Comparison of ENCODE assay signal across 8 mouse cellular contexts in the genomic region with DNA sequence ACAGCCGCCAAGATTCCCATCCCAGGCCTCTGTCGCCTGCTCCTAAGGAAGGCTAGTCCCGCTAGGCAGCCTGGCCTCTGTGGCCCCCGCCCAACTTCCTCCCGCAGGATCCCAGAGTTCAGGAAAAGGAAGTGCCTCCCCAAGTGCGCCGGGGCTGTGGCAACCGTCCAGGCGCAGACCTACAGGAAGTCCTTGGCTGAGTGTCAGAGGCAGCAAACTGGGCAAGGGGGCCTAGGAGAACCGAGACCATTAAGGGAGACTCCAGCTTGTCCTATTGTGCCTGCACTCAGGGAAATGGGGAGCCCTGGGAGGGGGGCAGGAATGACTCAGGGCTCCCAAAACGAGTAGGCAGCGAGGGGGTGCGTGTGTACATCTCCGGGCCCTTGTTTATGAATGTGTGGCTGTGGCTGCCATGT. TPM values are rescaled to one million over a fixed set of nuclear protein-coding genes. Genes with fewer than 3 reads are reported as not detected.
DNase-seq lines count a peak whose midpoint lies in the region; ATAC-seq and TF ChIP-seq lines count a peak whose summit lies in the region.

No protein-coding gene starts in this region.

- DNase-seq in adrenal gland, adult 8-10 months, result peak; percentile 68
- peak; percentile 41 for DNase-seq in ovary, postnatal 10 days (ENCODE audit: low spot score)

- peak; percentile 65 for ATAC-seq in heart, embryonic 14.5 days (ENCODE audit: insufficient number of reproducible peaks, insufficient read depth, low FRiP score, low read depth)
- peak; percentile 44 for ATAC-seq in kidney, embryonic 16.5 days (ENCODE audit: low FRiP score, low TSS enrichment)
- peak; percentile 54 for ATAC-seq in lung, embryonic 15.5 days (ENCODE audit: borderline replicate concordance, extremely low read depth, low FRiP score, low TSS enrichment)
- ATAC-seq in CD4-positive, CD25-positive, alpha-beta regulatory T cell, adult 4 months, result no peak

- 3% methylated on average over 14 of the region's 14 CpGs for WGBS in heart, embryonic 14.5 days
- 8% methylated on average over 14 of the region's 14 CpGs for WGBS in kidney, embryonic 16.5 days
- WGBS in lung, embryonic 15.5 days, result 1% methylated on average over 14 of the region's 14 CpGs

- peak overlapping the region; percentile 80 for H3K9ac ChIP-seq in heart, embryonic 14.5 days (ENCODE audit: low read length)
- peak overlapping the region; percentile 76 for H3K9ac ChIP-seq in kidney, embryonic 16.5 days (replicated peaks; ENCODE audit: low read length)
- peak overlapping the region; percentile 70 for H3K9ac ChIP-seq in lung, embryonic 15.5 days

- 0 out of 2 replicates have a peak, but pooled peaks have one; percentile 25 for TF ChIP-seq POLR2A in embryonic fibroblast, embryonic 13.5 days (IDR thresholded peaks at IDR 0.05; ENCODE audit: low read depth, low read length)

- TF ChIP-seq CTCF in E14TG2a.4 (conservative IDR thresholded peaks at IDR 0.05; ENCODE audit: low read length), result no peak
- no peak for TF ChIP-seq CTCF in embryonic fibroblast, embryonic 13.5 days (IDR thresholded peaks at IDR 0.05; ENCODE audit: borderline replicate concordance, insufficient read depth, low read length)

- H3K27me3 ChIP-seq in E14TG2a.4 (ENCODE audit: insufficient read depth, low read length), result peaks cover 50% of the 10 kb centered on the region
- H3K27me3 ChIP-seq in heart, embryonic 14.5 days (ENCODE audit: control insufficient read depth, insufficient read depth, low read length), result no peaks in the 10 kb centered on the region
- 0 out of 2 replicates have a peak, but pooled peaks cover 3% of the 10 kb centered on the region for H3K27me3 ChIP-seq in kidney, embryonic 16.5 days (ENCODE audit: insufficient read depth, low read length)
- H3K27me3 ChIP-seq in lung, embryonic 15.5 days, result no peaks in the 10 kb centered on the region

- peak overlapping the region; percentile 95 for H3K4me2 ChIP-seq in heart, embryonic 14.5 days (ENCODE audit: low read length)
- H3K4me2 ChIP-seq in kidney, embryonic 16.5 days (replicated peaks; ENCODE audit: low read depth, low read length), result peak overlapping the region; percentile 90
- peak overlapping the region; percentile 92 for H3K4me2 ChIP-seq in lung, embryonic 15.5 days

- H3K4me3 ChIP-seq in E14TG2a.4 (replicated peaks; ENCODE audit: low read length), result peak overlapping the region; percentile 89
- peak overlapping the region; percentile 75 for H3K4me3 ChIP-seq in embryonic fibroblast, embryonic 13.5 days (ENCODE audit: insufficient read depth, low read length)
- H3K4me3 ChIP-seq in heart, embryonic 14.5 days (ENCODE audit: control insufficient read depth in 1 of 2, insufficient read depth in 1 of 2, low read depth in 1 of 2, low read length in 2 of 2), result peak overlapping the region; percentile 48 to 75
- H3K4me3 ChIP-seq in kidney, embryonic 16.5 days (ENCODE audit: low read length), result peak overlapping the region; percentile 78
- H3K4me3 ChIP-seq in lung, embryonic 15.5 days, result peak overlapping the region; percentile 79

- H3K9me3 ChIP-seq in E14TG2a.4 (ENCODE audit: low read length), result no peaks in the 10 kb centered on the region
- no peaks in the 10 kb centered on the region for H3K9me3 ChIP-seq in heart, embryonic 14.5 days (ENCODE audit: control insufficient read depth, low read length)
- no peaks in the 10 kb centered on the region for H3K9me3 ChIP-seq in kidney, embryonic 16.5 days (ENCODE audit: low read length)
- no peaks in the 10 kb centered on the region for H3K9me3 ChIP-seq in lung, embryonic 15.5 days

- peaks cover 24% of the 10 kb centered on the region for H3K36me3 ChIP-seq in E14TG2a.4 (ENCODE audit: insufficient read depth, low read length)
- peaks cover 20% of the 10 kb centered on the region for H3K36me3 ChIP-seq in heart, embryonic 14.5 days (ENCODE audit: control insufficient read depth, insufficient read depth, low read length)
- peaks cover 5% of the 10 kb centered on the region; the same call in 1 of the 2 replicates for H3K36me3 ChIP-seq in kidney, embryonic 16.5 days (ENCODE audit: insufficient read depth, low read length)
- peaks cover 16% of the 10 kb centered on the region; the same call in 1 of the 2 replicates for H3K36me3 ChIP-seq in lung, embryonic 15.5 days

- H3K4me1 ChIP-seq in E14TG2a.4 (replicated peaks; ENCODE audit: low read depth, low read length), result peaks cover 56% of the 10 kb centered on the region
- H3K4me1 ChIP-seq in embryonic fibroblast, embryonic 13.5 days (ENCODE audit: control insufficient read depth, insufficient read depth, low read length), result peaks cover 14% of the 10 kb centered on the region
- peaks cover 19 to 30% of the 10 kb centered on the region in 2 experiments for H3K4me1 ChIP-seq in heart, embryonic 14.5 days (ENCODE audit: control insufficient read depth in 2 of 2, insufficient read depth in 2 of 2, low read length in 2 of 2)
- peaks cover 33% of the 10 kb centered on the region for H3K4me1 ChIP-seq in kidney, embryonic 16.5 days (ENCODE audit: insufficient read depth, low read length)
- H3K4me1 ChIP-seq in lung, embryonic 15.5 days, result peaks cover 49% of the 10 kb centered on the region

- H3K27ac ChIP-seq in embryonic fibroblast, embryonic 13.5 days (ENCODE audit: insufficient read depth, low read length), result peak overlapping the region; percentile 20
- peak overlapping the region; percentile 79 to 88 for H3K27ac ChIP-seq in heart, embryonic 14.5 days (replicated peaks in 1 of 2; ENCODE audit: control insufficient read depth in 1 of 2, insufficient read depth in 1 of 2, low read depth in 2 of 2, low read length in 2 of 2)
- peak overlapping the region; percentile 83 for H3K27ac ChIP-seq in kidney, embryonic 16.5 days (ENCODE audit: low read length)
- H3K27ac ChIP-seq in lung, embryonic 15.5 days, result peak overlapping the region; percentile 95

RNA-seq across cellular contexts. Expression of gene Tbkbp1, which starts 1.3 kb away (rescaled TPM):
- total RNA-seq in adrenal gland, adult 8-10 months (2022), result 10 to 100 TPM in 3 of 4 experiments, 1 to 10 TPM in 1; 9.5 to 13.8 (median 11.6) TPM
- polyA plus RNA-seq in embryonic fibroblast, embryonic 13.5 days (2011; ENCODE audit: insufficient read length, low read depth, missing spikeins), result 12.1 and 13.6 TPM in 2 replicates
- polyA plus RNA-seq in heart, embryonic 14.5 days (2014; fragmentation: Nextera tagmentation; extraction: Ambion mirVana), result 7.1 and 7.3 TPM in 2 replicates
- 4.0 TPM in 2 replicates for polyA plus RNA-seq in kidney, embryonic 16.5 days (2015; fragmentation: Nextera tagmentation; extraction: Ambion mirVana)
- polyA plus RNA-seq in lung, embryonic 15.5 days (2015; fragmentation: Nextera tagmentation; extraction: Ambion mirVana), result 7.9 and 8.6 TPM in 2 replicates
- polyA plus RNA-seq in CD4-positive, CD25-positive, alpha-beta regulatory T cell, adult 4 months (2017; shearing (Covaris generic)), result under 1 TPM in 1 of 2 experiments, not detected in 1; 0.09 TPM

RNA-seq across cellular contexts. Expression of gene Tbx21, which starts 34.9 kb away (rescaled TPM):
- total RNA-seq in adrenal gland, adult 8-10 months (2022), result under 1 TPM; 0.31 to 0.51 (median 0.48) TPM
- polyA plus RNA-seq in embryonic fibroblast, embryonic 13.5 days (2011; ENCODE audit: insufficient read length, low read depth, missing spikeins), result not detected in 2 replicates
- polyA plus RNA-seq in heart, embryonic 14.5 days (2014; fragmentation: Nextera tagmentation; extraction: Ambion mirVana), result 0.08 TPM in 1 of 2 replicates, not detected in the other
- polyA plus RNA-seq in kidney, embryonic 16.5 days (2015; fragmentation: Nextera tagmentation; extraction: Ambion mirVana), result 0.14 and 0.24 TPM in 2 replicates
- 0.07 TPM in 1 of 2 replicates, not detected in the other for polyA plus RNA-seq in lung, embryonic 15.5 days (2015; fragmentation: Nextera tagmentation; extraction: Ambion mirVana)
- polyA plus RNA-seq in CD4-positive, CD25-positive, alpha-beta regulatory T cell, adult 4 months (2017; shearing (Covaris generic)), result 1 to 10 TPM; 2.2 TPM

RNA-seq across cellular contexts. Expression of gene Kpnb1, which starts 37.7 kb away (rescaled TPM):
- total RNA-seq in adrenal gland, adult 8-10 months (2022), result 100 to 1,000 TPM; 115 to 133 (median 124) TPM
- polyA plus RNA-seq in embryonic fibroblast, embryonic 13.5 days (2011; ENCODE audit: insufficient read length, low read depth, missing spikeins), result 272 and 280 TPM in 2 replicates
- 38.8 and 40.2 TPM in 2 replicates for polyA plus RNA-seq in heart, embryonic 14.5 days (2014; fragmentation: Nextera tagmentation; extraction: Ambion mirVana)
- 51.0 and 54.6 TPM in 2 replicates for polyA plus RNA-seq in kidney, embryonic 16.5 days (2015; fragmentation: Nextera tagmentation; extraction: Ambion mirVana)
- polyA plus RNA-seq in lung, embryonic 15.5 days (2015; fragmentation: Nextera tagmentation; extraction: Ambion mirVana), result 50.5 and 52.5 TPM in 2 replicates
- 10 to 100 TPM; 23.5 to 33.4 TPM for polyA plus RNA-seq in CD4-positive, CD25-positive, alpha-beta regulatory T cell, adult 4 months (2017; shearing (Covaris generic))

Comparison
In these comparisons a context has a peak if more than half of its experiments do, and no peak if none do; other contexts are left out.
1. H3K27ac ChIP-seq: peak in every context shown above with its lines; median percentile 95 in lung, embryonic 15.5 days; 84 in heart, embryonic 14.5 days; 83 in kidney, embryonic 16.5 days; 20 in embryonic fibroblast, embryonic 13.5 days.